Mouse (Mus musculus): ENCODE data around the gene Cplx3.

Cplx3 gene

DNA sequence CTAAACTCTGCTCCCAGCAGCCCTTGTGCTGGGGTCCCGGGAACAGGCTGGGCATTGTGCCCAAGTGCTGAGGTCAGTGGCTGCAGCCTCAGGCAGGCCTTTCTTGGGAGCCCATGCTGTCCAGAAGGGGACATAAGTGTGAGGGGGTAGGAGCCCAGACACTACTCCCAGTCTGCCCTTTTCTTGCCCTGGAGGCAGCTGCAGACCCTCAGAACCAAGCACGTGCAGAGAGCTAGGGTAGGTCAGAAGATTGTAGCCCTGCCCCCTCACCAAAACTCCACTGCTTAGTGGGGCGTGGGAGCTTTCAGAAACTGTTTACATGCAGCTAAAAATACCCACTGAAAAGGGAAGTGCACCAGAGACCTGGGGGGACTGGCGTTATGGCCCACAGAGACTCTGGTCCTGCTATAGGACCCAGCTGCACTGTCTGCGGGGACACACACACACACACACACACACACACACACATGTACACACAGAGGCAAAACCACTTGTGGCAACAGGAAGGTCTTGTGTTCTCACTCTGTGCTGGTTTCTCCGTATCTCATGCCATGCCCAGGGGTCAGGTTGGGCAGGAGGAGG, 31.8 kb upstream of the Cplx3 start:
- DNase-seq, result peak; percentile 75

DNA sequence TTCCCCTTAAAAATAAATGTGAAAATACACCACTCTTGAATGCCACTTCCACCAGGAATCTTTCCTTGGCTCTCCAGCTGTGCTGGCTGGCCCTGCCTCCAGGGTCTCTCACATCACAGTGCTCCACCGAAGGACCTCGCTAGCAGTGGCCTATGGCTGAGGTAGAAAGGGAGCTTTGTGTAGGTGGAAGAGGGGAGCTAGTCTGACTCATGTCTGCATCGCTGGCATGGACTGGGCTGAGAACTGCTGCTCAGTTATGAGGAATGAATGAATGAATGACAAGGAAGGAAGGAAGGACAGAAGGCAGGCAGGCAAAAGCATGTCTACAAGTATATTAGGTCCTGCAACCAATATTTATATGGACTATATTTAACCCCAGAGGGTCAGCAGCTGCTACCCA, 31.2 kb upstream of the Cplx3 start:
- DNase-seq, result no peak

GRCm38 (mm10) chr9:57633481-57634024, 27.5 kb upstream of the Cplx3 start:
- DNase-seq, result peak; percentile 63

GRCm38 (mm10) chr9:57629118-57629874, 23.2 kb upstream of the Cplx3 start:
- peak; percentile 80 for DNase-seq

GRCm38 (mm10) chr9:57628717-57629116, 22.6 kb upstream of the Cplx3 start:
- no peak for DNase-seq

- no peak for DNase-seq
Measured at GRCm38 (mm10) chr9:57627892-57628291, 21.8 kb upstream of the Cplx3 start.

- DNase-seq, result no peak
Measured at GRCm38 (mm10) chr9:57627191-57627590, 21.1 kb upstream of the Cplx3 start.

- DNase-seq, result no peak
Measured at GRCm38 (mm10) chr9:57625674-57626500, 19.8 kb upstream of the Cplx3 start.

DNA sequence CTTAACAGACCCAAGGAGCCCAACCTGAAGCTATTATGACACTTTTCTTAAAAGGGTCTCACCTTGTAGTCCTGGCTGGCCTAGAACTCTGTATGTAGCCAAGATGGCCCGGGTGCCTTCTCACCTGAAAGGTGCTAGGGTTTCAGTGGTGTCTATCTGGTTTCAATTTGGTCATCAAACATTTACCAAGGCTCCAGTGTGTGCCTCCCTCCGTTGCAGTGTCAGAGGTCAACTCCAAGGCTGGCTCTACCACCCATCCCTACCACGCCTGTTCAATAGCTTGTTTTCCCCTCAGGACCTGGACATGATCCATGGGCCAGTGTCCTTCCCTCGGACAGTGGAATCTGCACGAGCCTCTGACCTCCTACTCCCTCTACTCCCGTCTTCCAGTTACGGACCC, 18.2 kb upstream of the Cplx3 start:
- DNase-seq, result no peak

GRCm38 (mm10) chr9:57620674-57621073, 14.6 kb upstream of the Cplx3 start, which contains the start of gene Lman1l:
Lman1l (minus strand) TSS chr9:57620774.
- DNase-seq, result no peak

DNA sequence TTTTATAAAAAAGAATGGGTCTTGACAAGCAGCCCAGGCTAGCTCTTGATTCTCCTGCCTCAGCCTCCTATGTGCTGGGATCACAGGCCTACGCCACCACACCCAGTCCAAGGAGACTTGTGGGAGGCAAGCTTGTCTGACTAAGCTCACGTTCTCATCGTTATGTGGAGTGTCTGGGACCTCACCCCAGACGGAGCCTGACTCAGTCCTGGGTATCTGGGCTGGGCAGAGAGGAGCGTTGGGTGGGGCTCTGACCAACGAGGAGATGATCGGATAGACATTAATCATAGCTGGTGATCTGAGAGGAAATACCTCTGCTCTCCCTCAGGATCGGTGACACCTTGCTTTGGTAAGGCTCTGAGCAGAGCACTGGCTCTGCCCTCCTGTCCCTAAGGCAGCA, 12.8 kb upstream of the Cplx3 start:
- no peak for DNase-seq

- no peak for DNase-seq
Measured at GRCm38 (mm10) chr9:57617556-57618169, 11.6 kb upstream of the Cplx3 start.

DNA sequence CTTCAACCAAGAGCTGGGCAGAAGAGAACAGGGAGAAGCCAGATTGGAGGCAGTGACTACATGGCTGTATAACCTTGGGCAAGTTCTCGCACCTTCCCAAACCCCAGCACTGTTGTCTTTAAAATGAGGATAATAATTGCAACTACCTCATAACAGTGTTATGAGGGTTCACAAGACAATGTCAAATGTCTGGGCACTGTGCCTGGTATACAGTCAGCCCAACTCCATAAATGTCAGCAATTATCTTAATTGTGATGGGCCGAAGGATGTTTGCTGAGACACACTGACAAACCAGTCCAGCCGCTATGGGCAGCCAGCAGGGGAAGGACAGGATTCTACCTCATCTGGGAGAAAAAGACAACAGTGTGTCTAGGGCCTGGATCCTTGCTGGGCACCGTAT, 8.7 kb upstream of the Cplx3 start:
- DNase-seq, result no peak

- DNase-seq, result no peak
Measured at GRCm38 (mm10) chr9:57613975-57614374, 7.9 kb upstream of the Cplx3 start.

GRCm38 (mm10) chr9:57612587-57612986, 6.5 kb upstream of the Cplx3 start:
- DNase-seq, result no peak

- no peak for DNase-seq
Measured at GRCm38 (mm10) chr9:57610359-57610826, 4.3 kb upstream of the Cplx3 start.

DNA sequence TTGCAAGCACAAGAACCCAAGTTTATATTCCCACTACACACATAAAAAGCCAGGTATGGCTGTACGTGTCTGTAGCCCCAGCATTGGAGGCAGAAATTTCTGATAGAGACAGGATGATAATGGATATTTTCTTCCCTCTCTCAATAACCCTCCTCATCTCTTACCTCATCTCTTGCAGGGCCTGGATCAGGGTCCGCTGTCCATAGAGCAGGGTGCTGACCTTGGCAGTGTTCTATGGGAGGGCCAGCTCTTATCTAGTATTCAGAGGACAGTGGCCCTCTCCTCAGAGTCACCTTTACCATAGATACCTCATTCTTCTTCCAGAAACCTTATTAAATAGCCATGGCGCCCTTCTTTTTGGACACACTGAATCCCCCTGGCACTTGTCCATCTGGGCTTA, 3.7 kb upstream of the Cplx3 start:
- DNase-seq, result no peak

DNA sequence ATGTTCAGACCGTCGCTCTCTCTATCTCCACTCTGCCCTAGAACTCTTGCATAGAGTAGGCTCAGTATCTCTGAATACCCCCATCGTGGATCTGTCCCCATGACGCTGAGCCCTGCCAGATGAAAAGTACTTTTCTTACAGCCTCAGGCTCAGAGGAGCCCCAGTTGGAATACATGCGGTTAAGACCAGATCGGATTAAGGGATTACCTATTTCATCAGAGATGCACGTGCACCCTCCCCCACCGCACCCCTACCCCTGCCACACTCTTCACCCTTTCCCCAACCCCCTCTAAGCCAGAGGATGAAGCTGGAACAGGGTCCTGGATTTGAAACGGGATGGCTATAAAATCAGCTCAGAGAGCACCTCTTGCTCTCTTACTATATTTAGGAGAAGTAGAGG, 578 bp downstream of the Cplx3 start:
- DNase-seq, result peak; percentile 84

GRCm38 (mm10) chr9:57604875-57605274, 1.2 kb downstream of the Cplx3 start:
- DNase-seq, result peak; percentile 50

DNA sequence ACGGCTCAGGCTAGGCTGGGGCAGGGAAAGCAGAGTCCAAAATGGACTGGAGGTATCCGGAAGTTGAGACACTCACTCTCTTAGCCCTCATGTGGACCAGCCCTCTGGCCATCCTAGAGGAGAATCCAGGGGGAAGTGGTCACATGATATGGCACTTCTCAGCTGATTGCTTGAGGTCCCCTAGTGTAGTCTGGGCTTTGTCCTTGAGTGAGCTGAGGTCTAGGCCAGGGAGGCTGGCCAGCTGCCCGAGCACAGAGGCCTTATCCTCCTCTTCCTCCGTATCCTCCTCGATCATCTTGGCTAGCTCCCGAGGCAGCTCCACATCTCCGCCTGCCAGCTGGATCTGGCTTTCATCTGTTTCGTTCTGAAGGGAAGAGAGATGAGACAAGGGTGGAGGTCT, 4.0 kb downstream of the Cplx3 start:
- no peak for DNase-seq

DNA sequence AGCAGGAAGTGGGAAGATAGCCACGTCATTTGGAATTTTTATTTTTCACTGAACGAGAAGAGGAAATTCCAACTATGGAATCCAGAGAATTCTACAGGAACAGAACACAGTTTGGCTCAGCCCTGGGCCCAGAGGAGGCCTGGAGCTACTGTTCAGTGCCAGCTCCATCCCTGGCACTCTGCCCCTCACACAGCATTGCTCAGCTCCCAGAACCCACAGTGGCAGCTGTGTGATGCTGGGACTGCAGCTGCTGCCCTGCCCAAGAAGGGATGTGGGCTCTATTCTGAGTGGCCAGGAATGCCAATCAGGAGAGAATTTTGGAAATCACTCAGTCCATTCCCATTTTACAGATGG, 4.8 kb downstream of the Cplx3 start:
- no peak for DNase-seq

- DNase-seq, result peak; percentile 44
Measured at GRCm38 (mm10) chr9:57600620-57601352, 5.3 kb downstream of the Cplx3 start.
